Mouse (Mus musculus) fibroblast of lung, adult 2 months (primary cell): ENCODE measurements around the gene Sdc1.
A peak's percentile ranks its signal among the peaks of the same experiment; 100 is the strongest.

Experiments used
- DNase-seq: peaks from one replicate; pipeline ENCODE4 v3.0.0-alpha.2; 2011; ENCODE audit warnings: low read depth

Sdc1 gene

DNA sequence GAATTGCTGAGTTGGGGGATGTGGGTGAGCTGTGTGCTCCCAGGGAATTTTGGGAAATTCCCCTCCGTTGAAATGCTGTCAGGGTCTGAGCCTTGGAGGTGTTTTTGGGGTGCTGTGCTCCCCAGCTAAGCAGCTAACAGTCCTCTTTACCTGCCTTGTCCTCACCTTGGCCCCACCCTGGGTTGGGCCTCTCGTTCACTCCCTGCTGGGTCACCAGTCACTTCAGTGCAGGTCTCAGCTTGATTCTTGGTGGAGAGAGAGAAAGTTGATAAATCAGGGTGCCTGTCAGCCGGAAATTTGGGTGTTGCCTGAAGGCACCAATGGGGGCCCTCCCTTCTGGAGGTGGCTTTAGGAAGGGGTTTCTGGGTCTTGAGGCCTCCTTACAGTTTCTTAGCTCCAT is 11.4 kb downstream of the Sdc1 start:
- no peak for DNase-seq

DNA sequence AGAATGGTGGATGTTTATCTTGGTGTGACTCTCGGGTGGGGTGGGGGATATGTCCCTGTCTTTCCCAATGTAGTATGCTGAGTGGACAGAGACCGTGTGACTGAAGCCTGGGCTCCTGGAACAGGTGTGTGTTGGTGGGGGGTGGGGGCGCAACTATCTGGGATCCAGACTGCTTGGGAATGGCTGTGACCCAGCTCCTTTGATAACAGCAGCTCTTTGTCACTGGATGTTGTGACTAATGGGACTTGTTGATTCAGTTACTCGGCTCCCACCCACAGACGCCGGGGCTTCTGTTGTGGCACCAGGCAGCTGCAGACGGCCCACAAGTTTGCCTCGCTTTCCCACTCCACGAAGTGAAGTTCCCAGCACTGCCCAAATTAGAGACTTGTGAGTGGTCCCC is 13.1 kb downstream of the Sdc1 start:
- DNase-seq = no peak

DNA sequence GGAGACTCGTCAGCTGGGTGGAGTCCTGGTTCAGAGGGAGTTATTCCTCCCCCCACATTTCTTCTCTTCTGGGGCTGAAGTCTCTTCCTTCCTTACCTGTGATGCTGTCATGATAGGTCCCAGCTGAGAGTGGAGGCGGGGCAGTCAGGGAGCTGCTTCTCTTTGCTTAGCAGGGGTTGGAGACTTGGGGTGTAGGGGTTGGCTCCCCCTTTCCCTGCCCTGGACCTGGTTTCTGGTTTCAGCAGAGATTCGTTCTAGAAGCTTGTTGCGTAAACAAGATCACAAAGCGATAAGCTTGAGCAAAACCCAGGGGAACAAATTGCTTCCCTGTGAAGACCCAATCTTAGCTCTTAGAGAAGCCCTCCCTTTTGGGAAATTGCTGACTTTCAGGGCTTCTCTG is 15.4 kb downstream of the Sdc1 start:
- DNase-seq = no peak

DNA sequence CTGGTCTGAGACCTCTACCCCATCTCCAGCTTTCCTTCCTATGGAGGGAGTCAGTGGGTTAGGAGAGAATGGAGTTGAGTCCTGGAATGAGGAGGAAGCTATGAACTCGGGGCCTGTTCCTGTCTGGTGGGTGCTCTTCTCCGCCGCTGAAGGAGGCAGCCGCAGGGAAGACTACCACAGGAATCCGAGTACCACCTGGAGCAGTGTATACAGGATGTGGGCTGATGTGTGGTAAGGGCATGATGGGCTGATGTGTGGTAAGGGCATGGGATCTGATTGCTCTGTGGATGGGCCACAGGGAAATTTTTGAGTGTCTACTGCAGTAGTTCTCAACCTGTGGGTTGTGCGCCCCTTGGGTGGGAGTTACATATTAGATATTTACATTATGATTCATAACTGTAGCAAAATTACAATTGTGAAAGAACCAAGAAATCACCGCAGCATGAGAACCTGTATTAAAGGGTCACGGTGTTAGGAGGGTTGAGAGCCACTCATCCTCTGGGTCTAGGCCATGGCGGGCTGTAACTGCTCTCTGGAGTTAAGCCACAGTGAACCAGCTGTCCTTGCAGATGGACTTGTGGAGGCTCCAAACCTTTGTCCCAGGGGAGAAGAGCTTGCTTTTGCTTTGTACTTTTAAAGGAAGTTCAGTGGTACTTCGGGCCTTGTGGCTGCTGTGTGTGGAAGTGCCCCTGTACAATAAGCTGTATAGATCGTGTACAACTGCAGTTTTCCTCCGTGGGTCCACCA is 16.0 kb downstream of the Sdc1 start:
- no peak for DNase-seq

DNA sequence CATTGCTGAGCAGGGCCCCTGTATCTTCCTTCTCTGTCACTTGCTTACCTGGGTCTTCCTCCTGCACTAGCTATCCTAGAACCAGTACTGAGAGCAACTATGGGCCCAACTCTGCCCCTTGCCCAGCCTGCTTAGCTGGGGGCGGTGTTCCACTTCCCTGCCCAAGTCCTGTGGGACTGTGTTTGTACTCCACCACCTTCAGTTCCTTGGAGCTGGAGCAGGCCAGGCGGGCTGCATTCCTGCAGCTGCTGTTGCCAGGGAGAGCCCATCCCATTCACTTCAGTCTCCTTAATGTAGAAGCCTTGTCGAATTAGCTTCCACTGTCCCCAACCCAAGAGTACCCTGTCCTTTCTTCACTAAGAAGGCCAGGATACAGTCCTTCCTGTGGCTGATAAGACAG is 17.3 kb downstream of the Sdc1 start:
- no peak for DNase-seq

DNA sequence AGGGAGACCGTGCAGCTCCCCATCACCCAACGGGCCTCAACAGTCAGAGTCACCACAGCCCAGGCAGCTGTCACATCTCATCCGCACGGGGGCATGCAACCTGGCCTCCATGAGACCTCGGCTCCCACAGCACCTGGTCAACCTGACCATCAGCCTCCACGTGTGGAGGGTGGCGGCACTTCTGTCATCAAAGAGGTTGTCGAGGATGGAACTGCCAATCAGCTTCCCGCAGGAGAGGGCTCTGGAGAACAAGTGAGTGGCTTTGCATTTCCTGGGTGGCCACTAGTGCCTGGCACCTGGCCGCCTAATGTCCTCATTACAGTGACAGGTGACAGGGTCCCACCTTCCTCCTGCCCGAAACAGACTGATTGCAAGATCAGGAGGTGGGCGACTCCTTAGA is 19.5 kb downstream of the Sdc1 start:
- DNase-seq = no peak

DNA sequence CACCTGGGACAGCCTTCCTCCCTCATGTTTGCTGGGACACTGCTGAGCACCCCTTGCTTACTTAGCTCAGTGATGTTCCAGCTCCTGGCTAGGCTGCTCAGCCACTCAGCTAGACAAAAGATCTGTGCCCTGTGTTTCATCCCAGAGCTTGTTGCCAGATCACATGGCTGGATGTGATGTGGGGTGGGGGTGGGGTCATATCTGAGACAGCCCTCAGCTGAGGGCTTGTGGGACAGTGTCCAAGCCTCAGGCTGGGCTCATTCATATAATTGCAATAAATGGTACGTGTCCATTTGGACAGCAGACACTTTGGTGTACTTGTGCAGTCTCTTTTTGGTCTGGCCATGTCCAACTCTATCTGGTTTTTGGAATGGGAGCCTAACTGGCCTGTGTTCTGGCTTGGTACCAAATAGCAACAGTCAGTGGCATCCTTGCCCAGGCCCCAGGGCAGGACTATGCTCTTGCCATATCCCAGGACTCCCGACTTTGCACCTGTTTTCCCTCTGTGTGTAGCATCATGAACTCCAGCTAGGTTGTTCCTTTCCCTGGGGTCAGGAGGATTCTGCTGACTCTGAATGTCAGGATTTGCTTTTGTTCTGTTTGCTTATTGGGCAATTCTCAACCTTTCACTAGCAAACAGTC is 22.4 kb downstream of the Sdc1 start:
- DNase-seq = no peak

DNA sequence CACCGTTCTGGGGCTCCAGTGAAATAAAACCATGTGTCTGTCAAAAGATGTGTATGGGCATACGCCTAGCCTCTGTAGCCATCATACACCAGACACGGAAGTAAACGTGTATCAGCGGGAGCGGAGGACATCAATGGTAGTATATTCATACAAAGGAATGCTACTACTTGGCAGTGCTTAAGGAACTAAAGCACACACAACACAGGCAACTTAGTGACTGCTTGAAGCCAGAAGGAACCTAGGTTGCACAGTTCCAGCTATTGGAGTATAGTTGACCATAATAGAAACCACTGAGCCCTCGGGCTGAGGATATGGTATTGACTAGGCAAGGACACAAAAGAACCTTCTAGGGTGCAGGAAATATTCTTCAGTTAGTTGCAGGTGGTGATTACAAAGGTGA is 26.8 kb downstream of the Sdc1 start:
- DNase-seq = no peak

DNA sequence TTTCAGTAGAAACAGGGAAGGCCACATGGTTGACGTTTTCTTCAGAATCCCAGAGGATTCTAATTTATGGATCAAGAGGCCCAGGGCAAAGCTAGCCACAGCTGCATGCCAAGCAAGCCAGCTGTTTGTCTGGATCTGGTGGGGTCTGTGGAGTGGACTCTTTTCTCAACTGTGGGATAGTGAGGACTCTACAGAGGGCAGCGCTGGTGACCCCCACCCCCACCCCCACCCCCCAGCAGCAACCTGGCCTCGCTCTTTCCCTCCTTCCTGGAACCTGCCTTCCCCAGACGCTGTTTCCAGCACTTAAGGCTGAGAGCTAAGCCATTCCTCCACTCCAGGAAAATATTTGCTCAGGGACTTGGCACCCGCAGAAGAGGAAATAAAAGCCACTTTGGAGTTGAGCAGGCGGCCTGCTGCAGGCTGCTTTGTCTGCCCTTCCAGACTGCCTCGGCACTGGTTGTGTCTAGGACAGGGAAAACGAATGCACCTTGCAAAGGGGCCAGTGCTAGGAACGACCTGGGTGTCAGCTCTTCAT is 27.4 kb downstream of the Sdc1 start:
- DNase-seq = no peak

DNA sequence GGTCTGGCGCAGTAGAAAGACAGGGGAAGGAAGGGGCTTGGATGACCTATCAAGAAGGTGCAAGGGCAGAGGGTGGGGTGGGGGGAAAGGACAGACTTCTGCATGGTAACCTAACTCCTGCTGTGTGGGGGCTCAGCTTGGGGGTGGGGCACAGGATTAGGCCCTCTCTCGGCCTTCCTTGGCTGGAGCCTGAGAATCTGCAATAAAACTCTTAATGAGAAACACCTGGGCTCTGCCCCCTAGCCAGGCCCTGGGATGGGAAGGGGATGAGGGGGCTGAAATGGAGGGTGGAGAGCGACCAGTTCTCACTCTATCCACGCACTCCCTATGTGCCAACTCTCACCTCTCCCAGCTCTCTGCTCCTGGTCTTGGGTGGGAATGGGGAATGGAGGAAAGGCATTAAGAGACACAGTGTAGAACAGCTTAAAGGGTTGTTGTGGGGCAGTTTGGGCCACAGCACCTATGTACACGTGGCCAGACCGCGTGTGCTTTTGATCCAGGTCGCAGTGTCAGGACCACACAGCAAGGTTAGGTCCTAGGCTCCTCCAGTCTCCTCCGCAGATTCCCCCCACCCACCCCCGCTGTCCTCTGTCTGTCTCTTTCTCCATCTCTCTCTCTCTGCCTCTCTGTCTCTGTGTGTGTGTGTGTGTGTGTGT is 32.4 kb downstream of the Sdc1 start:
- no peak for DNase-seq

DNA sequence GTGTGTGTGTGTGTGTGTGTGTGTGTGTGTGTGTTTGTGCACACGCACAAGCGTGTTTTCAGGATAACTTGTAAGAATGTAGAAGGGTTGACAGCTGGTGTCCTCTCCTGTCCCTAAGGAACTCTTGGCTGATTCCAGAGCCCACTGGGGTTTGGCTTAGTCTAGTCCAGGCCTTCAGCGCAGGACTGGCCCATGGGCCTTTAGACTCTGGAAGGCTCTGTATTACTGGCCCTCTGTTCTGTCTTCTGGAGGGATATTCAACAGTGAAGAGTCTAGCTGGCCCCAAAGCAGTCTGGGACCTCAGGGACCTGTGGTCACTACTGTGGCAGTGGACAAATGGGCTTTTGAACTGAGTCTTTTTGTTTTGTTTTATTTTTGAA is 32.9 kb downstream of the Sdc1 start:
- DNase-seq = no peak

DNA sequence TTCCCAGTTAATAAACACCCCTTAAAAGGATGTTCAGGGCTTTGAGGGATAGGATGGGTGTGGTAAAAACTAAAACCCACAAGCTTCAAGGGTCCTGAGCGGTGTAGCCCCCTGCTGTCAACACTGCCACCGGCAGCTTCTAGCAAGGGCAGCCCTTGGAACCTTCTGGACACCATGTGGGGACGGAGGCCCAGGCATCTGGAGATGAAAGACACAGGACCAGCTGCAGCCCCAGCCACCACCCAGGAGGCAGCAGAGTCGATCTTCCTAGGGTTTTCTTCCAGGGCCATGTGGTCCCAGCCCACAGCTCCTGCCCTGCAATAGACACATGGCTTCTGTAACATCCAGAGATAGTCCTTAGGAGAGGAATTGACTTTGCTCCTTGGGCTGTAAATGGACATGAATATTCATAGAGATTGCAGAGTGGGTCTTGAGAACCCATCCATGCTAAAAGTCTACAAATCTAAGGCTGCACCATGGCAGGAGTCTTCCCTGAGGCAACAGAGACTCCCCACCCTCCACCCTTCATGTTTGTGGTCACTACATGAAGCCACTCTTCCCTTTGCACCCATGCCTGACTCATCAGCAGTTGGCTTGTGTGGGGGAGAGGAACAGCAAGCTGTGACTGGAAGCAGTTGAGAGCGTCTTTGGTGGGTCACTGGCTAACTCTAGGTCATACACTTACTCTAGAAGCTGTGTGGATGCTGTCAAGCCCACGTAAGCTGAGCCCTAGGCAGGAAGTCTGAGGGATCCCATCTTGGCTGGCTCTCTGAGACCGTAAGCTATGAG is 34.0 kb downstream of the Sdc1 start:
- no peak for DNase-seq

DNA sequence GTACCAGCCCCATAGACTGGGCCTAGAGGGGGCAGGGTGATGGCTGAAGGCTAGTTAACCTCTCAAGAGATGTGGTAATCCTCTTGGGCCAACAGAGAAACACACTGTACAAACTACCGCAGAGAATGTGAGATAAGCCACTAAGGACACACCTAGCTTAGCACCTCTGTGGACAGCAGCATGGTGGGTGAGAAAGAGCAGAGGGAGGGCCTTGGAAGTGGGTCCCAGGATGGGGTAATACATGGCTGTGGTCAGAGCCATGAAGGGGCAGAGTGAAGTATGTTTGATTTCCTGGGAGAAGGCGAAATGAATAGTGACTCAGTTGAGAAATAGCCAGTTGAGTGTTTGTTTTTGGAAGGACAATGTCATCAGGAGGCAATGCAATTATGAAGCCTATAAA is 38.0 kb downstream of the Sdc1 start:
- no peak for DNase-seq

DNA sequence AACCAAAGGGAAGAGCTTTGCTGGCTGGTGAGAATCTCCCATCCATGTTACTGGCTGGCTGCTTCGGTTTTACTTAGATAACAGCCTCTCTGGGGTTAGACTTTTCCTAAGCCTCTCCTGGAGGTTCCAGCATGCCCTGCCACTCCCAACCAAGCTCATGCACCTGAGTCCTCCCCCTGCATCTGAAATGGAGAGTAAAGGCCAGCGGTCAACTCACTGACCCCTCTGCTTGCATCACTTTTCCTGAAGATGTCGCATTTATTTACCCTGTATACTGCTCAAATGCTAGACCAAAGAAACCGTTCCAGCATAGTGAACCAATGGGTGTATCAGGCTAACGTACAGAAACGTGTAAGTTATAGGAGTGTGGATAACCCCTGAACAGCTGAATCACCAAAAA is 38.5 kb downstream of the Sdc1 start:
- DNase-seq = no peak

DNA sequence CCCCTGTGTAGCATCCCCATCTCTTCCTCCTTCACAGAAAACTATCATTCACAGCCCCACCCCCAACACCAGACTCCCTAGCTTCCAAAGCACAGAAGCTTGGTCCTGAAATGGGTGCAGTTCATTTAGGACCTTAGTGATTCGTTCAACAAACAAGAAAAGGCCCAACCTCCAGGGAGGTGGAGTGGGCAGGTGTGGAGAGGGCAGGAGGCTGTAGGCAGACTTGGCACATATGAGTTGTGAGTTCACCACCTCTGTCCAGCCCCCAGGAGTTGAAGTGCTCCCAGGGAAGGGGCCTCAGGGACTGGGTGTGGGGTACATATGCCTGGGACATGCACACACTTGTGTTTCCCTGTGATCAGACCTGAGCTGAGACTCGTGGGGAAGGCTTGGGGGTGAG is 39.8 kb downstream of the Sdc1 start:
- DNase-seq = no peak

DNA sequence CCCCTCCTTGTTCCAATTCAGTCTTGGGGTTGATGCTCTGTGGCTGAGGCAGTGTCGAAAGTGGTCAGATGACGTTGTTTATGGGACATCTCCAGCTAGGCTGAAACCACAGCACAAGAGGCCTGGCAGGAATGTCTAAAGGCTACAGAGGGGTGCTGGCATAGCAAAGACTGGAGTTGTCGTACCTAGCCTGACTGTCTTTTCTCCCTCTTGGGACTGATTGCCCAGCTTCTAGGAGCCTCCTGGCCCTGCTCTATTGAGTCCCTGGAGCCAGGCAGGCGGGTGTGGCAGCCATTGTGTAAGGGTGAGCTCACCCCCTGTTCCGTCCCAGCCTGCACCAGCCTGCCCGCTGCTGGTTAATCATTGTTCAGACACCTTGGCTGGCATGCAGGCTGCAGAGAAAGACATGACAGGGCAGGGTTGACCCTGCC is 40.3 kb downstream of the Sdc1 start:
- peak; percentile 56 for DNase-seq

DNA sequence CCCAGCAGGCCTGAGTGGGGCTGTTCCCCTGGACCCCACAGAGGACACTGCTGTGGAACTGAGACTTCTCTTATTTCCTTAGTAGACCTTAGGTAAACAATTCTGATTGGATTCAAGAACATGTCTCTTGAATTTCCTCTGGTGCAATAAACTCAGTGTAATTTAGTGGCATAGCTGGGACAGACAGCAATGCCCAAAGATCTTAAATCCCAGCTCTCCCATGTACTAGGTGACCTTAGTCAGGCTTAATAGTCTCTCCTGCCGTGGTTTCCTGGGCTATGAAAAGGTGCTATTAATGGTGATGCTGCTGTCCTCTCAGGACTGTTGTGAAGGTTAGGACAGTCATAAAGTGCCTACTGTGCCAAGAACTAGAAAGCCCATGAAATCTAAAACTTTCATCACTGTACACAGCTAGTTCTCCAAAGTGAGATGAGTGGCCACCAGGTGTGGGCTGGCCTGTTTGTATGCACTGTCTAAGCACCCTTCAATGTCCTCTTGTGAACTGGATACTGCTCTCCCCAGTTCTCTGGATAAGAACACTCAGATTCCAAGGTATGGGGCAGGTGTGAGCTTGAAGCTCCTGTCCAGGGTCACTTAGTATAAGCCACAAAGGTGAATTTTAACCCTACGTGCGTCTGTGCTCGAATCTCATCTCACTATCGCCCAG is 40.9 kb downstream of the Sdc1 start:
- no peak for DNase-seq

DNA sequence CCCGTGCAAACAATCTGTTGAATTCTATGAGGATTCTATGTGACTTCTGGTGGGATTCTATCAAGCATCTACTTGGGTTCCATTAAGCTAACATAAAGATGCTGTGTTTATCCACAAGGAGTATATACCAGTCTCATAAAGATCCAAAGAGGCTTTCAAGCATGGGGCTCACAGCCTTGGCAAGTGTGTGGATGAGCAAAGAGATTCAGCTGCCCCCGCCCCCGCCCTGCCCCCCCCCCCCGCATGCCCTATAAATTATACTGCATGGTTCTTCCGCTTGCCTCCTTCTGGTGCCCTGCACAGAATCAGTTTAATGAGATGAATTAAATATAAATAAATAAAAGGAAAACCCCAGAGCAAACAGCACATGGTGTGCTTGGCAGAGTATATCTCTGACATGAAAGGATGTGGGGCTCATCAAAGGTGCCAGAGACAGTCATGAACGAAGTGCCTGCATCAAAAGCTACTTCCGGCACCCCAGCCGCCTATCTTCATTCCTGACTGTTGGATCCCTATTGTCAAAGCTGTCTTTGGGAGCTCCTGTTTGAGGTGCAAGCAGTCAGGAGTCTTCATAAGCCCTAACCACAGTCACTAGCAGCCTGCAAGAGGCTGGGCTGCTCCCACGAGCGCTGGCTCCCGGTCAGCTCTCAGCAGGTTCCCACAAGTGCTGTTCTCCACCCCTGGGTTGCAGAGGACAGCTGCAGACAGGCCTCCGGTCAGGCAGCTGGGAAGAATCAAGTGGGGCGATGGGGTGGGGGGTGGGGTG is 46.5 kb downstream of the Sdc1 start:
- peak; percentile 56 for DNase-seq

DNA sequence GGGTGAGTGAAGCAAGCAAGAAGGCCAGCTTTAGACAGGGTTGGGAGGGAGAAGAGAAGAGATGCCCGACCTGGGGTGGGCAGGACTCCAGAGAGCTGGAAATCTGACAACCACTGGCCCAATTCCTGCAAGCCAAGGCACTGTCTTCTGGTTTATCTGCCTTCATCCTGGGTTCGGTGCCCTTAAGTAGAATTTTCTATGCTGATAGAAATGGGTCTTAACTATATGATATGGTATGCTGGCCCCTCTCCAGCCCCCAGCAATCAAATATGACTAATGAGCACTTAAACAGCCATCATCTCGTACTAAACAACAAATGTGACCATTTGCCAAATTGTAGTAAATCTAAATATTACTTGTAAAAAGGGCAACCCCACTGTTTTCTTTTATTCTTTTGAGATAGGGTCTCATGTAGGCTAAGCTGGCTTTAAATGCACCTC is 47.1 kb downstream of the Sdc1 start:
- DNase-seq = no peak

DNA sequence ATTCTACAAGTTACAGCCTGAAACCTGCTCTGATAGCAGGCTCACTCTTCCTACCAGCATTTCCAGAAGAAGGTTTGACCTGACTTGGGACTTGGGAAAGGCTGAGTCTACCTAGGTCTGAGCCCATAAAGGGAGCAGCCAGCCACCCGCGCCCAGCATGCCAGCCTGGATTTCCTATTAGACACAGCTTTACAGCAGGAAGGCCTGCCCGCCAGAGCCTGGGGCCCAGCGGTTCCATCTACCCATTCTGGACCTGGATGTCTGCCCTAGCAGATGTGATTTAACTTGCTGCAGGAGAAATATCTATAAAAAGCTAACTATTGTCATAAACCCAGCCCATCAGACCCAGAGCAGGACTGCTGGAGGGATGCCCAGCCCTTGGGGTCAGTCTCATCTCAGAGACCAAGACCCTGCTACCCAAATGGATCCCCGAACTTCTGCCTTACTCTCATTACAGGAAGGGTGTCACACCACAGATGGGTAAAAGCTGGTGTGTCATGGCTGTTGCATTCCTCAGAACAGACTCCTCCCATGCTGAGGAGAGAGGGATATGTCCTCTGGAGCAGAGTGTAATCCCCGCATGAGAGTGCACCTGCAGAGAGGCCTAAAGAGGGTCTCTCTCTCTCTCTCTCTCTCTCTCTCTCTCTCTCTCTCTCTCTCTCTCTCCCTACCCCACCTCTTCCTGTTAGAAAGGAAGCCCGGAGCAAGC is 54.0 kb downstream of the Sdc1 start:
- DNase-seq = no peak
